Mouse (Mus musculus) spleen, adult 2 months (tissue): Measurements from ENCODE around the gene Gp1bb. TPM values are rescaled to one million over a fixed set of nuclear protein-coding genes. Genes with fewer than 3 reads are reported as not detected.

Experiments
- DNase-seq, 2 experiments: peaks; one replicate each; pipeline versions ENCODE4 v3.0.0 to v3.0.0-alpha.2; 2012 to 2021; ENCODE audit warnings: low spot score in 2 of 2, low read depth in 1 of 2
- H3K27ac ChIP-seq: fragments of 200-500 bp; 2 replicates; pipeline ENCODE4 v1.5.1; 2012; ENCODE audit warnings: low read length, inconsistent platforms; ENCODE audit not compliant: insufficient read depth
- H3K27me3 ChIP-seq: fragments of 200-500 bp; 2 replicates; pipeline ENCODE4 v1.6.1; 2012; ENCODE audit warnings: mild to moderate bottlenecking, moderate library complexity, low read length, inconsistent platforms; ENCODE audit not compliant: control insufficient read depth, insufficient read depth
- H3K36me3 ChIP-seq: fragments of 200-500 bp; 2 replicates; pipeline ENCODE4 v1.6.1; 2012; ENCODE audit warnings: mild to moderate bottlenecking, low read length, inconsistent platforms; ENCODE audit not compliant: control insufficient read depth, insufficient read depth
- H3K4me1 ChIP-seq: fragments of 200-500 bp; 2 replicates; pipeline ENCODE4 v1.6.1; 2011; ENCODE audit warnings: inconsistent platforms; ENCODE audit not compliant: control insufficient read depth, insufficient read depth, insufficient read length
- H3K4me3 ChIP-seq: fragments of 200-500 bp; 2 replicates; pipeline ENCODE4 v1.5.1; 2011; ENCODE audit warnings: mild to moderate bottlenecking, inconsistent platforms; ENCODE audit not compliant: insufficient read depth, insufficient read length; ENCODE audit errors: extremely low read depth
- CTCF ChIP-seq: fragments of 200-500 bp; IDR thresholded peaks from 2 replicates; pipeline ENCODE4 v1.5.1; 2011; ENCODE audit warnings: mild to moderate bottlenecking, inconsistent platforms; ENCODE audit not compliant: insufficient read depth, insufficient read length, insufficient replicate concordance; ENCODE audit errors: extremely low read depth
- POLR2A ChIP-seq: fragments of 200-500 bp; IDR thresholded peaks from 2 replicates; pipeline ENCODE4 v1.6.1; 2011; ENCODE audit warnings: low read depth, low read length, inconsistent platforms
- WGBS: fragments of 180-500 bp; shearing (Covaris S2); methylation state at CpG from one replicate; pipeline ENCODE4 v1.1.7; 2018; 5-methylcytosine and 5-hydroxymethylcytosine counted together
- polyA plus RNA-seq: library from polyadenylated mRNA; depleted of rRNA; stranded (reverse); fragments of >200 nt; gene quantifications from 2 replicates; pipeline ENCODE4 v1.2.3, GENCODE M21; 2012; rRNA removed

The Gp1bb gene
- polyA plus RNA-seq, 1 experiment, result 101 TPM

DNA sequence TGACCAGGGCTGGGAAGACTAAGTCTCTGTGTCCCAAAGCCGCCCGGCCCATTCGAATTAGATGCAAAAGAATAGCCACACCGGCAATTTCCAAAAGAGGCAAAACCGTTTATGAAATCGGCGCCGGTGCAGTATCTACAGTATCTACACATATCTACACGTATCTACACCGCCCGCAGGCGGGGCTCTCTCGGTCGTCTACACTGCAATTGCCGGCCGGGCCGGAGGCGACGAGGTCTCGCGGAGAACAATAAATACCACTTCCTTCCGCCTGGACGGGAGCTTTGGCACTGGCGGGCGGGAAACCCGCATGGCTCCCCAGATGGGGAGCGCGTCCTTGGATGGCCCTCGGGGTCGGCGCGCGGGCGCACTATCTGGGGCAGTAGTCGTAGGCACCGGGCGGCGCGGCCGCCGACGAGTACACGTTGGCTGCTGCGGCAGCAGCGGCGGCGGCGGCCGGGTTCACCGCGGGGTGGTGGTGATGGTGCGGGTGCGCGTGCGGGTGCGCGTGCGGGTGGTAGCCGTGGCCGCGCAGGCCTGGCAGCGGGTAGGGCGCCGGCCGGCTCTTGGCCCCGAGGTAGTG is 40.5 kb downstream of the Gp1bb start:
- Histone ChIP-seq H3K4me3 (no peak overlapping the region; the same call in 1 of the 2 replicates), H3K27ac (no peak overlapping the region), H3K4me1 (peaks cover 6% of the 10 kb centered on the region; the same call in 1 of the 2 replicates), H3K36me3 (no peaks in the 10 kb centered on the region), H3K27me3 (peaks cover 26% of the 10 kb centered on the region)
- TF ChIP-seq CTCF, result no peak
- no peak for TF ChIP-seq POLR2A
- DNase-seq, result no peak
- WGBS, result 2% methylated on average over 64 of the region's 66 CpGs

- H3K27me3 ChIP-seq, result peaks cover 20% of the 10 kb centered on the region
Measured at GRCm38 (mm10) chr16:18581050-18581622, 41.1 kb downstream of the Gp1bb start.

DNA sequence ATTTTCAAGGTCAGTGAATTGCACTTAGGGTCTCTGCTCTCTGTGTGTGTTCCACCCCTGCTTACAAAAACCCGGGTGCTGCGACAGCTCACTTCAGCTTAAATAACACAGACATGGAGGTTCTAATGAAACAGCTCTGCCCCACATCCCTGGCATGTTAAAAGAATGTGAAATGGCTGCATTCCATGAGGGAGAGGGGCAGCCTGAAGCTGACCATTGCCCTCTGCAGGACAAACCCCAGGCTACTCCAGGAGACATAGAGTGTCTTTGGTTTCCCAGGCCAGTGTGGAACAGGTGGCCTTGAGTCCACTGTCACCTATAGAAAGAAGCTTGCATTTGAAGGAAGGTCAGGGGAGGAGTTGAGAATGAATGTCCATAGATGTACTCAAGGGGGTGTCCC is 41.8 kb downstream of the Gp1bb start:
- Histone ChIP-seq H3K4me3 (no peak overlapping the region), H3K27me3 (peaks cover 19% of the 10 kb centered on the region), H3K36me3 (no peaks in the 10 kb centered on the region), H3K27ac (no peak overlapping the region), H3K4me1 (peaks cover 3% of the 10 kb centered on the region; the same call in 1 of the 2 replicates)
- DNase-seq, result no peak
- TF ChIP-seq POLR2A, result no peak
- TF ChIP-seq CTCF, result no peak
- WGBS, result 75% methylated on average over 2 of the region's 2 CpGs

More at GRCm38 (mm10) chr16:18581050-18581622, 41.1 kb downstream of the Gp1bb start:
- Histone ChIP-seq H3K4me3 (no peak overlapping the region; the same call in 1 of the 2 replicates), H3K4me1 (peaks cover 3% of the 10 kb centered on the region; the same call in 1 of the 2 replicates), H3K36me3 (no peaks in the 10 kb centered on the region), H3K27ac (no peak overlapping the region)
- 12% methylated on average over 21 of the region's 21 CpGs for WGBS
- TF ChIP-seq POLR2A (no peak), CTCF (no peak)
- no peak for DNase-seq

DNA sequence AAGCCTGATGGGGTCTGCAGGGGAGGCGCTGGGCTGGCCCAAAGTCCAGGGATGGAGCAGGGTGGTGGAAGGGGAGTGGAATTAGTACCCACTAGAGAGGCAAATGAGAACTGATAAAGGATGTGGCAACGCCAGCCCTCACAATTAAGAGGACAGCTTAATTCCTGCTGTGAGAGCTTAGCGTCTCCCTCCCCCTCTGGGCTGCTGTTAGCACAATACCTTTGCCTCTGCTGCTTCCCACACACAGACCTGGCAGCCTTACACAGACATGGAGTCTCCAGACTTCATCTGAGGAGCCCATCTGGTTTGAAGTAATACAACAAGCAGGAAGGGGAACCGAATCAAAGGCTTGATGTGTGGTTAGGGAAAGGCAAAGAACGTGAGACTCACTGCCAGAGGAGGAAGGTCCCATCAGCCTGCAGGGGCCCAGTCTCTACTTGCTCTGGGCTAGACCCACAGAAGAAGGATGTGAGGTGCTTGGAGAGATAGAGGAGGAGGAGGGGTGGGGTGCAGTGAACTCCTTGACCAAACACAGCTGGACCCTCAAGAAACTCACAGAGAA is 44.5 kb downstream of the Gp1bb start:
- DNase-seq, result no peak
- H3K4me3 ChIP-seq, result no peak overlapping the region
- H3K4me1 ChIP-seq, result peaks cover 3% of the 10 kb centered on the region; the same call in 1 of the 2 replicates
- no peak overlapping the region for H3K27ac ChIP-seq
- H3K27me3 ChIP-seq, result peaks cover 12% of the 10 kb centered on the region
- WGBS, result 35% methylated on average over 5 of the region's 5 CpGs
- TF ChIP-seq POLR2A, result no peak
- no peak for TF ChIP-seq CTCF
- H3K36me3 ChIP-seq, result no peaks in the 10 kb centered on the region

DNA sequence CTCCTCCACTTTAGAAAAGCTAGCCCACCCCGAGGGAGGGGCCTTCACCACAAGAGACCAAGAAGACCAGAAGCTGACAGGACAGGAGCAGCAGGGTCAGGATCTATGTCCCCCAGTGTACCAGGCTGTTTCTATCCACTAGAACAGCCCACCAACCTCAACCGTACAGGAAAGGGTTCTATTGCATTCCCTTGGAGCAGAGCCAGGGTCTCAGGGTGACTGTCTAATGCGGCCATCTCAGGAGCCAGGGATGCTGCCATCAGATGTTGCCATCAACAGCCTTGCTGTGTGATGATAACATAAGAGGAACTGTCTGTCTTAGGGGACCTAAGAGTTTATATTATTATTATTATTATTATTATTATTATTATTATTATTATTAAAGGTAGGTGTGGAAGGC is 45.1 kb downstream of the Gp1bb start:
- peaks cover 6% of the 10 kb centered on the region for H3K27me3 ChIP-seq
- DNase-seq, result no peak
- no peaks in the 10 kb centered on the region for H3K36me3 ChIP-seq
- no peak for TF ChIP-seq POLR2A
- TF ChIP-seq CTCF, result no peak
- 55% methylated on average over 3 of the region's 3 CpGs for WGBS
- H3K4me1 ChIP-seq, result peaks cover 3% of the 10 kb centered on the region; the same call in 1 of the 2 replicates
- no peak overlapping the region for H3K27ac ChIP-seq
- no peak overlapping the region for H3K4me3 ChIP-seq

DNA sequence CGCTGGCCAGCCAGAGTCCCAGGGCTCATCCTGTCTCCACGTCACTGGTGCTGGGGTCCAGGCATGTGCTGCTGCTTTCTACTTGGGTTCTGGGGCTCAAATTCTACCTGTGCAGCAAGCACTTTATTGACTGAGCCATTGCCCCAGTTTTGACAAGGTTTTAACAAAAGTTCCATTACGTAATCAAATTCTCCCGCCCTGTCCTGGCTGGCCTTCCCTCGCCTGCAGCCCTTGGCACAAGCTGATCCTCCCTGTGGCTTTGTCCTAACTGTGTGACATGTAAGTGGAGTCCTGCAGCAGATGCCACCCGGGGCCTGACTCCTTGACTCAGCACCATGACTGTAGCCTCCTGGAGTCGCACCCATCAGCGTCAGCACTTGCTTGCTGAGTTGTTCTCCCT is 48.0 kb downstream of the Gp1bb start:
- TF ChIP-seq CTCF (no peak), POLR2A (no peak)
- Histone ChIP-seq H3K4me3 (no peak overlapping the region), H3K27me3 (no peaks in the 10 kb centered on the region), H3K36me3 (no peaks in the 10 kb centered on the region), H3K27ac (no peak overlapping the region), H3K4me1 (no peaks in the 10 kb centered on the region)
- WGBS, result 85% methylated on average over 8 of the region's 8 CpGs
- no peak for DNase-seq

Other genes starting within 250 kb of the Gp1bb start
- gene Txnrd2, start 196.0 kb downstream of the Gp1bb start, polyA plus RNA-seq, result 22.3 and 29.0 TPM in 2 replicates
- gene Comt, start 195.6 kb downstream of the Gp1bb start, polyA plus RNA-seq, result 64.7 and 87.1 TPM in 2 replicates
- gene Gnb1l, start 123.7 kb downstream of the Gp1bb start, polyA plus RNA-seq, result 11.3 and 15.4 TPM in 2 replicates
- 6.2 and 8.0 TPM in 2 replicates for gene Rtl10, start 123.5 kb downstream of the Gp1bb start, polyA plus RNA-seq
- 0.06 and 0.42 TPM in 2 replicates for gene Tbx1, start 31.7 kb downstream of the Gp1bb start, polyA plus RNA-seq
- 0.71 and 2.2 TPM in 2 replicates for gene Gm49601, start 4.0 kb upstream of the Gp1bb start, polyA plus RNA-seq
- gene Sept5, start 7.6 kb upstream of the Gp1bb start, polyA plus RNA-seq, result 1.9 and 2.1 TPM in 2 replicates
- gene Cldn5, start 154.4 kb upstream of the Gp1bb start, polyA plus RNA-seq, result 59.4 and 69.5 TPM in 2 replicates
- gene Ufd1, start 189.4 kb upstream of the Gp1bb start, polyA plus RNA-seq, result 17.6 and 18.0 TPM in 2 replicates
- 9.7 and 11.5 TPM in 2 replicates for gene Cdc45, start 189.6 kb upstream of the Gp1bb start, polyA plus RNA-seq
- gene 2510002D24Rik, start 214.2 kb upstream of the Gp1bb start, polyA plus RNA-seq, result 44.9 and 55.5 TPM in 2 replicates
- gene Gm28539, start 214.2 kb upstream of the Gp1bb start, polyA plus RNA-seq, result 1.9 TPM in 1 of 2 replicates, not detected in the other